Mouse (Mus musculus): ENCODE data around the gene Aldh1a3. TPM values are rescaled to one million over a fixed set of nuclear protein-coding genes. Genes with fewer than 3 reads are reported as not detected.

Gene Aldh1a3
- polyA plus RNA-seq, 1 experiment from 2014 or later: 56.9 TPM

- H3K27ac ChIP-seq: no peak overlapping the region
- H3K4me1 ChIP-seq: peaks cover 30% of the 10 kb centered on the region
Measured at GRCm38 (mm10) chr7:66445117-66445905, 18.0 kb upstream of the Aldh1a3 start.

GRCm38 (mm10) chr7:66444706-66445105, 17.4 kb upstream of the Aldh1a3 start:
- no peak overlapping the region for H3K4me3 ChIP-seq
- 44% methylated on average over 5 of the region's 5 CpGs for whole genome bisulfite sequencing
- H3K27ac ChIP-seq: no peak overlapping the region
- ATAC-seq (ENCODE audit: insufficient number of reproducible peaks, insufficient read depth, low FRiP score, low TSS enrichment): 0 out of 2 replicates have a peak, but pooled peaks have one; percentile 7
- H3K4me1 ChIP-seq: peaks cover 28% of the 10 kb centered on the region
- no peaks in the 10 kb centered on the region for H3K9me3 ChIP-seq
- no peaks in the 10 kb centered on the region for H3K27me3 ChIP-seq
- no peak overlapping the region for H3K9ac ChIP-seq
- no peak overlapping the region for H3K4me2 ChIP-seq (replicated peaks)
- no peaks in the 10 kb centered on the region for H3K36me3 ChIP-seq

More at GRCm38 (mm10) chr7:66445117-66445905, 18.0 kb upstream of the Aldh1a3 start:
- no peak overlapping the region for H3K9ac ChIP-seq
- no peak overlapping the region for H3K4me3 ChIP-seq
- no peak overlapping the region for H3K4me2 ChIP-seq (replicated peaks)
- no peaks in the 10 kb centered on the region for H3K36me3 ChIP-seq
- WGBS: 16% methylated on average over 11 of the region's 11 CpGs
- no peaks in the 10 kb centered on the region for H3K27me3 ChIP-seq
- no peaks in the 10 kb centered on the region for H3K9me3 ChIP-seq
- ATAC-seq (ENCODE audit: insufficient number of reproducible peaks, insufficient read depth, low FRiP score, low TSS enrichment): no peak

GRCm38 (mm10) chr7:66442501-66443369, 15.4 kb upstream of the Aldh1a3 start:
- H3K36me3 ChIP-seq: no peaks in the 10 kb centered on the region
- WGBS: 57% methylated on average over 15 of the region's 15 CpGs
- H3K4me2 ChIP-seq (replicated peaks): no peak overlapping the region
- H3K9me3 ChIP-seq: no peaks in the 10 kb centered on the region
- no peak overlapping the region for H3K4me3 ChIP-seq
- no peak overlapping the region for H3K9ac ChIP-seq
- no peak for ATAC-seq (ENCODE audit: insufficient number of reproducible peaks, insufficient read depth, low FRiP score, low TSS enrichment)
- peak overlapping the region; percentile 12; the same call in 1 of the 2 replicates for H3K27ac ChIP-seq
- H3K27me3 ChIP-seq: no peaks in the 10 kb centered on the region
- H3K4me1 ChIP-seq: peaks cover 19% of the 10 kb centered on the region

GRCm38 (mm10) chr7:66438787-66439669, 11.7 kb upstream of the Aldh1a3 start:
- H3K4me3 ChIP-seq: no peak overlapping the region
- ATAC-seq (ENCODE audit: insufficient number of reproducible peaks, insufficient read depth, low FRiP score, low TSS enrichment): no peak
- no peak overlapping the region for H3K9ac ChIP-seq
- no peak overlapping the region for H3K27ac ChIP-seq
- WGBS: 62% methylated on average over 12 of the region's 12 CpGs
- no peak overlapping the region for H3K4me2 ChIP-seq (replicated peaks)
- no peaks in the 10 kb centered on the region for H3K9me3 ChIP-seq
- H3K27me3 ChIP-seq: no peaks in the 10 kb centered on the region
- peaks cover 8% of the 10 kb centered on the region for H3K4me1 ChIP-seq
- no peaks in the 10 kb centered on the region for H3K36me3 ChIP-seq

- Histone ChIP-seq H3K9me3 (no peaks in the 10 kb centered on the region), H3K27me3 (peaks cover 11% of the 10 kb centered on the region; the same call in 1 of the 2 replicates), H3K4me2 (replicated peaks) (no peak overlapping the region), H3K36me3 (no peaks in the 10 kb centered on the region), H3K4me3 (no peak overlapping the region), H3K9ac (no peak overlapping the region), H3K27ac (no peak overlapping the region), H3K4me1 (no peaks in the 10 kb centered on the region)
- 47% methylated on average over 10 of the region's 10 CpGs for WGBS
- ATAC-seq (ENCODE audit: insufficient number of reproducible peaks, insufficient read depth, low FRiP score, low TSS enrichment): no peak
Measured at GRCm38 (mm10) chr7:66434453-66434935, 7.2 kb upstream of the Aldh1a3 start.

DNA sequence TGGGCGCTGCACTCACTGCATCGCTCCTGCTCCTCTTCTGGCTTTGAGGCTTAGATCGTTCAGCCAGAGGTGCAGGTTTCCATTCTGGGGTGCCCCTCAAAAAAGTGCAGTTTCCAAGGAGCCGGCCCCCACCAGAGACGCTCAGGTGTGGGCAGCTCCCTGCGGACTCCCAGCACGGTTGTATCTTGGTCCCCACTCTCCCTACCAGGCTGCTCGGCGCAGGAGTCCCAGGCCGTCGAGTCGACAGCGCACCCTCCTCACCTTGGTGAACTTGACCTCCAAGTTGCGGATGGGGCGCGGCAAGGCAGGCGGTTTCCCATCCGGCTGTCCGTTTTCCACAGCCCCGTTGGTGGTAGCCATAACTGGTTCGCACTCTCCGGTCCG, 272 bp downstream of the Aldh1a3 start:
- Histone ChIP-seq H3K9me3 (no peaks in the 10 kb centered on the region), H3K4me1 (peaks cover 15% of the 10 kb centered on the region), H3K4me2 (replicated peaks) (peak overlapping the region; percentile 93), H3K36me3 (no peaks in the 10 kb centered on the region), H3K9ac (peak overlapping the region; percentile 52), H3K4me3 (peak overlapping the region; percentile 46), H3K27me3 (peaks cover 60% of the 10 kb centered on the region), H3K27ac (no peak overlapping the region)
- peak; percentile 32; the same call in 1 of the 2 replicates for ATAC-seq (ENCODE audit: insufficient number of reproducible peaks, insufficient read depth, low FRiP score, low TSS enrichment)
- 1% methylated on average over 23 of the region's 23 CpGs for WGBS

GRCm38 (mm10) chr7:66421903-66422302, 5.4 kb downstream of the Aldh1a3 start:
- Histone ChIP-seq H3K9me3 (no peaks in the 10 kb centered on the region), H3K9ac (no peak overlapping the region), H3K4me1 (peaks cover 15% of the 10 kb centered on the region), H3K36me3 (no peaks in the 10 kb centered on the region), H3K4me3 (no peak overlapping the region), H3K27me3 (peaks cover 24% of the 10 kb centered on the region), H3K4me2 (replicated peaks) (no peak overlapping the region), H3K27ac (no peak overlapping the region)
- 53% methylated on average over 8 of the region's 8 CpGs for WGBS
- no peak for ATAC-seq (ENCODE audit: insufficient number of reproducible peaks, insufficient read depth, low FRiP score, low TSS enrichment)

DNA sequence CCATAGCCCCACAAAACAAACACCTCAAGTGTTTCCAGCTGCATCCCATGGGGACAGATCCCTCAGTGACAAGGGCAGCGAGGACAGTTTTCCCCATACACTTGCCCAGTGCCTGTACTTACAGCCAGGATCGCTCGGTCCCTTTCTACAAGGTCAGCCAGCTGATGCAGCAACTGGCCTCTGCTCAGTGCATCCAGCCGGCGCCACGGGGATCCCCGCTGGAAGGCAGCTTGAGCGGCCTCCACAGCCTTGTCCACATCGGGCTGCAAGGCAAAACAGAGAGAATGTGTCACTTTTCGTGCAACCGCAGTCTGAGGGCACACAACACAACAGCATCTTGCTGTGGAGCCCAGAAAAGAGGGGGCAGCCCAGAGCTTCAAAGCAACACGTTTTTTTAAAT, 8.3 kb downstream of the Aldh1a3 start:
- H3K9me3 ChIP-seq: no peaks in the 10 kb centered on the region
- H3K4me3 ChIP-seq: no peak overlapping the region
- H3K4me2 ChIP-seq (replicated peaks): no peak overlapping the region
- 51% methylated on average over 12 of the region's 12 CpGs for WGBS
- ATAC-seq (ENCODE audit: insufficient number of reproducible peaks, insufficient read depth, low FRiP score, low TSS enrichment): no peak
- no peaks in the 10 kb centered on the region for H3K27me3 ChIP-seq
- no peak overlapping the region for H3K27ac ChIP-seq
- peaks cover 10% of the 10 kb centered on the region for H3K4me1 ChIP-seq
- no peaks in the 10 kb centered on the region for H3K36me3 ChIP-seq
- no peak overlapping the region for H3K9ac ChIP-seq

DNA sequence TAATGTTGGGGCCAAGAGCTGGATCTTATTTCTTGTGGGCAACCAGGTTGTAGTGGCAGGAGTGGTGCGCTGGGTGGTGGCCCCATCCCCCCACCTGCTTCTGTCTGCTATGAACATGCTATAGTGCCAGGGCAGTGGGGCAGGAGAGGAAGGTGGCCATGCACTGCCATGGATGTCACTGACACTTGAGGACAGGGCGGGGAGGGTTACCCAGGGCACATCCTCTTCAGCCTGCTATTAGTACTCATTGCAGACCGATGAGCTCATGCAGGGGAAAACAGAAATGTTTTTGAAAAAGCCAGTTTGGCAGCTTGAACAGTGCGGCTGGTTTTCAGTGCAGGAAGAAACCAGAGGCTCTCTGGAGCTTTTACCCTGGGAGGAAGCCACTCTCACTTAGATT, 10.5 kb downstream of the Aldh1a3 start:
- Histone ChIP-seq H3K9me3 (no peaks in the 10 kb centered on the region), H3K4me1 (0 out of 2 replicates have a peak, but pooled peaks cover 4% of the 10 kb centered on the region), H3K4me3 (no peak overlapping the region), H3K27ac (no peak overlapping the region), H3K27me3 (no peaks in the 10 kb centered on the region), H3K4me2 (replicated peaks) (no peak overlapping the region), H3K36me3 (no peaks in the 10 kb centered on the region), H3K9ac (no peak overlapping the region)
- 74% methylated on average over 4 of the region's 4 CpGs for WGBS
- no peak for ATAC-seq (ENCODE audit: insufficient number of reproducible peaks, insufficient read depth, low FRiP score, low TSS enrichment)

DNA sequence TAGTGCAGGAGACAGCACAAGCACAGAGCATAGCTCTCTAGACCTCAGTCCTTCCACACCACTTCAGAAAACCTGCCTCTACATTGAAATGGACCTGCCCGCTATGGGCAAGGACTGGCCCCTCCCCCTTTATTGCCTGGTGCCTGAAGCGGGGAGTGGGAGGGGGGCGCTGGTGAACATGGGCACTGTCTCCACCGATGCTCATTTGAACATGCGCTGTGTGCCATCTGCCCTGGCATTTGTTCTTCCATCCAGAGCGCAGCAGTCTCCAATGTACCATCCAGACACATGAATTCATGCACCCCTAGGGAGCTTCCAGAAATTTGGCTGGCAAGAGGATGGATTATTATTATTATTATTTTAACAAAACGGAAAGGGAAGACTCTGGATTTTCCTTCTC, 14.2 kb downstream of the Aldh1a3 start:
- no peak overlapping the region for H3K4me2 ChIP-seq (replicated peaks)
- no peak for ATAC-seq (ENCODE audit: insufficient number of reproducible peaks, insufficient read depth, low FRiP score, low TSS enrichment)
- H3K4me1 ChIP-seq: no peaks in the 10 kb centered on the region
- 74% methylated on average over 7 of the region's 7 CpGs for WGBS
- no peak overlapping the region for H3K9ac ChIP-seq
- H3K4me3 ChIP-seq: no peak overlapping the region
- H3K27me3 ChIP-seq: no peaks in the 10 kb centered on the region
- H3K27ac ChIP-seq: no peak overlapping the region
- no peaks in the 10 kb centered on the region for H3K36me3 ChIP-seq
- no peaks in the 10 kb centered on the region for H3K9me3 ChIP-seq

GRCm38 (mm10) chr7:66409433-66409832, 17.9 kb downstream of the Aldh1a3 start:
- H3K36me3 ChIP-seq: no peaks in the 10 kb centered on the region
- H3K9ac ChIP-seq: no peak overlapping the region
- WGBS: 70% methylated on average over 6 of the region's 6 CpGs
- H3K27me3 ChIP-seq: no peaks in the 10 kb centered on the region
- no peak overlapping the region for H3K4me2 ChIP-seq (replicated peaks)
- H3K9me3 ChIP-seq: no peaks in the 10 kb centered on the region
- H3K27ac ChIP-seq: no peak overlapping the region
- H3K4me3 ChIP-seq: no peak overlapping the region
- no peak for ATAC-seq (ENCODE audit: insufficient number of reproducible peaks, insufficient read depth, low FRiP score, low TSS enrichment)
- H3K4me1 ChIP-seq: peaks cover 8% of the 10 kb centered on the region; the same call in 1 of the 2 replicates
